In genomic region chr6:51701253-51702020, GRCm38 (mm10) we compare ENCODE assay signal across 8 mouse cellular contexts.
"Had no signal": no experiment of that assay in that cellular context is flagged by ENCODE, and none has a peak within 500 bp of the region (broad histone marks: within the 10 kb centered on the region; RNA-seq: fewer than 3 reads in every experiment).

No protein-coding gene starts in this region.

- H3K9ac ChIP-seq: limb, embryonic 12.5 days; neural tube, embryonic 12.5 days had no signal

- H3K4me1 ChIP-seq: limb, embryonic 12.5 days; midbrain, embryonic 10.5 days had no signal

- ATAC-seq: intestine, postnatal 0 days had no signal

- DNase-seq: kidney, adult 8-10 months; kidney, postnatal 25 days; midbrain, embryonic 14.5 days had no signal

- H3K4me3 ChIP-seq: limb, embryonic 12.5 days; midbrain, embryonic 10.5 days; neural tube, embryonic 12.5 days had no signal

- H3K36me3 ChIP-seq: limb, embryonic 12.5 days; midbrain, embryonic 10.5 days; neural tube, embryonic 12.5 days had no signal

- H3K9me3 ChIP-seq: limb, embryonic 12.5 days; midbrain, embryonic 10.5 days; neural tube, embryonic 12.5 days had no signal

- H3K27me3 ChIP-seq: neural tube, embryonic 12.5 days had no signal

- H3K27ac ChIP-seq: limb, embryonic 12.5 days; midbrain, embryonic 10.5 days; neural tube, embryonic 12.5 days; stomach, postnatal 0 days had no signal

- H3K4me2 ChIP-seq: limb, embryonic 12.5 days; neural tube, embryonic 12.5 days had no signal
